8 mouse cellular contexts compared by ENCODE assay signal in the genomic region with DNA sequence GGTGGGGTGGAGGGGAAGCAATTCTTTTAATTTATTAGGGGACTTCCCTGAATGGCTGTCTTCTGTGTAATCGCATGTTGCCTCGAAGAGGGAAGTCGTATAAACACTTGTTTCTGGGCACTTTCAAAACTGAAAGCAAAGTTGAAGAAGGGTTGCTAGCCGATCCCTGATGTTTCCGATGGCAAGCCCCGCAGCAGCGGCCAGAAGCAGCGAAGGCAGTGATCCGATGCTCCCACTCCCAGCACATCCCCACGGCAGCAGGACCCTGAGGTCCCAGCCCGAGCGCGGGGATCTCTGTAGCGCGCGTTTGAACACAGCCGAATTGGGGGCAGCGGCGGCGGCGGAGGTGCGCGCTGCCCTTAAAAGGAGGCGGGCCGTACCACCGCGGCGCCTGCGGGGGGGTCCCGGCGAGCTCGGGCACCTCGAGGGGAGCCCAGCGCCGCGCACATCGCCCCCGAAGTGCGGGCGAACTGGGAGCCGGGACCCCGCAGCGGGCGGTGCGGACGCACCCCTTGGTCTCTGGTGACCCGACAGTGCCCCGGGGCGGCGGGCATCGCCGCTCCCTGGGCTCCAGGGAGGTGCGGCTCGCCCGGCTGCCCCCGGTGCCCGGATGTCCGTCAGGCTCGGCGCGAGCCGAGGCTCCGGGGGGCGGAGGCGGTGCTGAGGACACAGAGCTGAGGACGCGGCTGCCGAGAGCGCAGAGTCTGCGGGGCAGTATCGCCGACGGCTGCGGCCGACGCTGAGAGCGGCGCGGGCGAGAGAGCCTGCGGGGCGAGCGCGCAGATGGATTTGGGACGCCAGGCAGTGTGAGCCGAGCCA.
A peak's percentile ranks its signal among the peaks of the same experiment; 100 is the strongest.
DNase-seq lines count a peak whose midpoint lies in the region; ATAC-seq lines count a peak whose summit lies in the region.

No protein-coding gene starts in this region.

- H3K4me2 ChIP-seq in heart, embryonic 14.5 days (ENCODE audit: low read length), result peak overlapping the region; percentile 83
- H3K4me2 ChIP-seq in liver, embryonic 16.5 days (ENCODE audit: low read depth, low read length), result peak overlapping the region; percentile 89
- H3K4me2 ChIP-seq in neural tube, embryonic 12.5 days (replicated peaks), result peak overlapping the region; percentile 80
- peak overlapping the region; percentile 85 for H3K4me2 ChIP-seq in stomach, embryonic 16.5 days (ENCODE audit: low read depth, low read length)

- peaks cover 32% of the 10 kb centered on the region for H3K27me3 ChIP-seq in forebrain, embryonic 10.5 days (ENCODE audit: poor library complexity, severe bottlenecking)
- no peaks in the 10 kb centered on the region for H3K27me3 ChIP-seq in heart, embryonic 14.5 days (ENCODE audit: control insufficient read depth, insufficient read depth, low read length)
- no peaks in the 10 kb centered on the region for H3K27me3 ChIP-seq in liver, embryonic 16.5 days (ENCODE audit: control insufficient read depth, insufficient read depth, low read depth, low read length)
- peaks cover 2% of the 10 kb centered on the region; the same call in 1 of the 2 replicates for H3K27me3 ChIP-seq in neural tube, embryonic 12.5 days (replicated peaks)
- H3K27me3 ChIP-seq in stomach, embryonic 16.5 days (ENCODE audit: control insufficient read depth, insufficient read depth, low read length), result no peaks in the 10 kb centered on the region

- peak overlapping the region; percentile 96 for H3K4me3 ChIP-seq in brown adipose tissue, adult 24 weeks (ENCODE audit: insufficient read depth, low read depth, low read length)
- peak overlapping the region; percentile 80 for H3K4me3 ChIP-seq in forebrain, embryonic 10.5 days
- H3K4me3 ChIP-seq in heart, embryonic 14.5 days (ENCODE audit: control insufficient read depth in 1 of 2, insufficient read depth in 1 of 2, low read depth in 1 of 2, low read length in 2 of 2), result peak overlapping the region; percentile 69 to 80
- H3K4me3 ChIP-seq in liver, embryonic 16.5 days (ENCODE audit: low read depth, low read length), result peak overlapping the region; percentile 83
- H3K4me3 ChIP-seq in neural tube, embryonic 12.5 days, result peak overlapping the region; percentile 78
- H3K4me3 ChIP-seq in stomach, embryonic 16.5 days (replicated peaks; ENCODE audit: low read length), result peak overlapping the region; percentile 82

- H3K4me1 ChIP-seq in brown adipose tissue, adult 24 weeks (ENCODE audit: control insufficient read depth, insufficient read depth, insufficient read length, low read length), result peaks cover 11% of the 10 kb centered on the region
- H3K4me1 ChIP-seq in forebrain, embryonic 10.5 days, result peaks cover 41% of the 10 kb centered on the region
- peaks cover 5 to 11% of the 10 kb centered on the region in 2 experiments; a peak in 3 of 4 replicates for H3K4me1 ChIP-seq in heart, embryonic 14.5 days (ENCODE audit: control insufficient read depth in 2 of 2, insufficient read depth in 2 of 2, low read length in 2 of 2)
- peaks cover 48% of the 10 kb centered on the region for H3K4me1 ChIP-seq in liver, embryonic 16.5 days (ENCODE audit: control insufficient read depth, low read depth, low read length)
- H3K4me1 ChIP-seq in neural tube, embryonic 12.5 days, result 0 out of 2 replicates have a peak, but pooled peaks cover 4% of the 10 kb centered on the region
- peaks cover 13% of the 10 kb centered on the region for H3K4me1 ChIP-seq in stomach, embryonic 16.5 days (ENCODE audit: control insufficient read depth, insufficient read depth, low read length)

- WGBS in forebrain, embryonic 10.5 days, result under 1% methylated on average over 86 of the region's 86 CpGs
- WGBS in heart, embryonic 14.5 days, result under 1% methylated on average over 85 of the region's 86 CpGs
- WGBS in liver, embryonic 16.5 days (ENCODE audit: insufficient replicate concordance), result under 1% methylated on average over 78 of the region's 86 CpGs
- WGBS in neural tube, embryonic 12.5 days, result under 1% methylated on average over 86 of the region's 86 CpGs
- 1% methylated on average over 83 of the region's 86 CpGs for WGBS in stomach, embryonic 16.5 days

- peaks cover 3% of the 10 kb centered on the region; the same call in 1 of the 2 replicates for H3K36me3 ChIP-seq in forebrain, embryonic 10.5 days (replicated peaks)
- H3K36me3 ChIP-seq in heart, embryonic 14.5 days (ENCODE audit: control insufficient read depth, insufficient read depth, low read length), result no peaks in the 10 kb centered on the region
- H3K36me3 ChIP-seq in liver, embryonic 16.5 days (ENCODE audit: control insufficient read depth, insufficient read depth), result peaks cover 5% of the 10 kb centered on the region; the same call in 1 of the 2 replicates
- H3K36me3 ChIP-seq in neural tube, embryonic 12.5 days, result no peaks in the 10 kb centered on the region
- H3K36me3 ChIP-seq in stomach, embryonic 16.5 days (ENCODE audit: control insufficient read depth, insufficient read depth, low read length), result no peaks in the 10 kb centered on the region

- peak; percentile 83 to 87 for DNase-seq in CD8-positive naive resting alpha-beta T cell, adult 2 months (ENCODE audit: low read depth in 2 of 2, low spot score in 2 of 2)
- DNase-seq in forebrain, embryonic 10.5 days (ENCODE audit: extremely low spot score, low spot score), result peak; percentile 86
- DNase-seq in kidney, postnatal 10 days, result peak; percentile 94

- H3K9me3 ChIP-seq in forebrain, embryonic 10.5 days, result peaks cover 3% of the 10 kb centered on the region; the same call in 1 of the 2 replicates
- H3K9me3 ChIP-seq in heart, embryonic 14.5 days (ENCODE audit: control insufficient read depth, low read length), result no peaks in the 10 kb centered on the region
- no peaks in the 10 kb centered on the region for H3K9me3 ChIP-seq in liver, embryonic 16.5 days (replicated peaks; ENCODE audit: control insufficient read depth, low read length)
- H3K9me3 ChIP-seq in neural tube, embryonic 12.5 days, result no peaks in the 10 kb centered on the region
- H3K9me3 ChIP-seq in stomach, embryonic 16.5 days (replicated peaks; ENCODE audit: control insufficient read depth, low read length), result no peaks in the 10 kb centered on the region

- peak; percentile 97 for ATAC-seq in heart, embryonic 14.5 days (ENCODE audit: insufficient number of reproducible peaks, insufficient read depth, low FRiP score, low read depth)
- peak; percentile 93 for ATAC-seq in liver, embryonic 16.5 days (ENCODE audit: low read depth)
- peak; percentile 97 for ATAC-seq in neural tube, embryonic 12.5 days (ENCODE audit: low FRiP score, low read depth)
- peak; percentile 97 for ATAC-seq in stomach, embryonic 16.5 days (ENCODE audit: insufficient read depth, low FRiP score)

- peak overlapping the region; percentile 97 for H3K27ac ChIP-seq in brown adipose tissue, adult 24 weeks (replicated peaks; ENCODE audit: low read depth, low read length)
- H3K27ac ChIP-seq in forebrain, embryonic 10.5 days, result peak overlapping the region; percentile 97
- H3K27ac ChIP-seq in heart, embryonic 14.5 days (replicated peaks in 1 of 2; ENCODE audit: control insufficient read depth in 1 of 2, insufficient read depth in 1 of 2, low read depth in 2 of 2, low read length in 2 of 2), result peak overlapping the region; percentile 78 to 98
- peak overlapping the region; percentile 99 for H3K27ac ChIP-seq in liver, embryonic 16.5 days (ENCODE audit: low read length)
- H3K27ac ChIP-seq in neural tube, embryonic 12.5 days, result peak overlapping the region; percentile 76
- H3K27ac ChIP-seq in stomach, embryonic 16.5 days (ENCODE audit: low read length), result peak overlapping the region; percentile 96

- peak overlapping the region; percentile 88 for H3K9ac ChIP-seq in heart, embryonic 14.5 days (ENCODE audit: low read length)
- H3K9ac ChIP-seq in liver, embryonic 16.5 days (ENCODE audit: low read depth, low read length), result peak overlapping the region; percentile 95
- H3K9ac ChIP-seq in neural tube, embryonic 12.5 days, result peak overlapping the region; percentile 87
- H3K9ac ChIP-seq in stomach, embryonic 16.5 days (ENCODE audit: low read length), result peak overlapping the region; percentile 95

Comparison
In these comparisons a context has a peak if more than half of its experiments do, and no peak if none do; other contexts are left out.
1. Peak in every context shown above with its lines: DNase-seq, ATAC-seq, H3K4me3 ChIP-seq and H3K27ac ChIP-seq.